Mouse (Mus musculus): ENCODE data around the gene Tob1. TPM values are rescaled to one million over a fixed set of nuclear protein-coding genes. Genes with fewer than 3 reads are reported as not detected.

The Tob1 gene
- polyA plus RNA-seq, 1 experiment from 2014 or later: 37.8 TPM

- Histone ChIP-seq H3K27ac (replicated peaks) (no peak overlapping the region), H3K9ac (no peak overlapping the region), H3K27me3 (no peaks in the 10 kb centered on the region), H3K36me3 (no peaks in the 10 kb centered on the region), H3K9me3 (replicated peaks) (no peaks in the 10 kb centered on the region), H3K4me2 (replicated peaks) (no peak overlapping the region), H3K4me1 (peaks cover 12% of the 10 kb centered on the region), H3K4me3 (replicated peaks) (no peak overlapping the region)
- WGBS: 71% methylated on average over 15 of the region's 15 CpGs
- no peak for ATAC-seq (ENCODE audit: insufficient number of reproducible peaks, low FRiP score, low TSS enrichment, low read depth)
These were observed 33.2 kb upstream of the Tob1 start for GRCm38 (mm10) chr11:94177841-94178585.

GRCm38 (mm10) chr11:94179768-94180167, 31.5 kb upstream of the Tob1 start:
- H3K4me3 ChIP-seq (replicated peaks): no peak overlapping the region
- no peaks in the 10 kb centered on the region for H3K36me3 ChIP-seq
- 6% methylated on average over 1 of the region's 1 CpGs for WGBS
- no peak overlapping the region for H3K4me2 ChIP-seq (replicated peaks)
- H3K27ac ChIP-seq (replicated peaks): no peak overlapping the region
- no peak overlapping the region for H3K9ac ChIP-seq
- no peaks in the 10 kb centered on the region for H3K9me3 ChIP-seq (replicated peaks)
- peaks cover 12% of the 10 kb centered on the region for H3K4me1 ChIP-seq
- ATAC-seq (ENCODE audit: insufficient number of reproducible peaks, low FRiP score, low TSS enrichment, low read depth): no peak
- H3K27me3 ChIP-seq: no peaks in the 10 kb centered on the region

GRCm38 (mm10) chr11:94180194-94180593, 31.1 kb upstream of the Tob1 start:
- no peaks in the 10 kb centered on the region for H3K27me3 ChIP-seq

GRCm38 (mm10) chr11:94181694-94182093, 29.6 kb upstream of the Tob1 start:
- H3K4me1 ChIP-seq: no peaks in the 10 kb centered on the region; the same call in 1 of the 2 replicates
- no peak overlapping the region for H3K9ac ChIP-seq

More at GRCm38 (mm10) chr11:94180194-94180593, 31.1 kb upstream of the Tob1 start:
- H3K9ac ChIP-seq: no peak overlapping the region
- 74% methylated on average over 4 of the region's 4 CpGs for WGBS
- no peak overlapping the region for H3K4me3 ChIP-seq (replicated peaks)
- peaks cover 8% of the 10 kb centered on the region for H3K4me1 ChIP-seq
- H3K27ac ChIP-seq (replicated peaks): no peak overlapping the region
- H3K36me3 ChIP-seq: no peaks in the 10 kb centered on the region
- no peak for ATAC-seq (ENCODE audit: insufficient number of reproducible peaks, low FRiP score, low TSS enrichment, low read depth)
- no peaks in the 10 kb centered on the region for H3K9me3 ChIP-seq (replicated peaks)
- H3K4me2 ChIP-seq (replicated peaks): no peak overlapping the region

GRCm38 (mm10) chr11:94182711-94183110, 28.5 kb upstream of the Tob1 start:
- H3K4me3 ChIP-seq (replicated peaks): no peak overlapping the region
- no peaks in the 10 kb centered on the region; the same call in 1 of the 2 replicates for H3K4me1 ChIP-seq
- H3K27ac ChIP-seq (replicated peaks): no peak overlapping the region
- ATAC-seq (ENCODE audit: insufficient number of reproducible peaks, low FRiP score, low TSS enrichment, low read depth): no peak
- no peak overlapping the region for H3K4me2 ChIP-seq (replicated peaks)
- WGBS: 80% methylated on average over 4 of the region's 4 CpGs
- no peaks in the 10 kb centered on the region for H3K36me3 ChIP-seq
- no peaks in the 10 kb centered on the region for H3K27me3 ChIP-seq
- H3K9me3 ChIP-seq (replicated peaks): no peaks in the 10 kb centered on the region
- H3K9ac ChIP-seq: no peak overlapping the region

More at GRCm38 (mm10) chr11:94181694-94182093, 29.6 kb upstream of the Tob1 start:
- Histone ChIP-seq H3K4me3 (replicated peaks) (no peak overlapping the region), H3K36me3 (no peaks in the 10 kb centered on the region), H3K27me3 (no peaks in the 10 kb centered on the region), H3K9me3 (replicated peaks) (no peaks in the 10 kb centered on the region), H3K4me2 (replicated peaks) (no peak overlapping the region), H3K27ac (replicated peaks) (no peak overlapping the region)
- WGBS: 80% methylated on average over 8 of the region's 8 CpGs
- ATAC-seq (ENCODE audit: insufficient number of reproducible peaks, low FRiP score, low TSS enrichment, low read depth): no peak

GRCm38 (mm10) chr11:94183120-94183519, 28.1 kb upstream of the Tob1 start:
- 86% methylated on average over 5 of the region's 5 CpGs for WGBS
- H3K4me2 ChIP-seq (replicated peaks): no peak overlapping the region
- no peak for ATAC-seq (ENCODE audit: insufficient number of reproducible peaks, low FRiP score, low TSS enrichment, low read depth)
- H3K27me3 ChIP-seq: no peaks in the 10 kb centered on the region
- no peaks in the 10 kb centered on the region for H3K9me3 ChIP-seq (replicated peaks)
- H3K9ac ChIP-seq: no peak overlapping the region
- no peaks in the 10 kb centered on the region for H3K36me3 ChIP-seq
- H3K27ac ChIP-seq (replicated peaks): no peak overlapping the region
- H3K4me1 ChIP-seq: no peaks in the 10 kb centered on the region; the same call in 1 of the 2 replicates
- no peak overlapping the region for H3K4me3 ChIP-seq (replicated peaks)

- Histone ChIP-seq H3K4me1 (no peaks in the 10 kb centered on the region; the same call in 1 of the 2 replicates), H3K27ac (replicated peaks) (no peak overlapping the region), H3K4me3 (replicated peaks) (no peak overlapping the region), H3K9ac (no peak overlapping the region), H3K27me3 (no peaks in the 10 kb centered on the region), H3K9me3 (replicated peaks) (no peaks in the 10 kb centered on the region), H3K4me2 (replicated peaks) (no peak overlapping the region), H3K36me3 (no peaks in the 10 kb centered on the region)
- no peak for ATAC-seq (ENCODE audit: insufficient number of reproducible peaks, low FRiP score, low TSS enrichment, low read depth)
- WGBS: 71% methylated on average over 2 of the region's 2 CpGs
These were observed 27.6 kb upstream of the Tob1 start for GRCm38 (mm10) chr11:94183671-94184070.

- no peaks in the 10 kb centered on the region for H3K9me3 ChIP-seq (replicated peaks)
- H3K4me1 ChIP-seq: no peaks in the 10 kb centered on the region
- 65% methylated on average over 10 of the region's 10 CpGs for WGBS
- H3K4me2 ChIP-seq (replicated peaks): no peak overlapping the region
- H3K4me3 ChIP-seq (replicated peaks): no peak overlapping the region
- no peak overlapping the region for H3K9ac ChIP-seq
- H3K36me3 ChIP-seq: no peaks in the 10 kb centered on the region
- no peak for ATAC-seq (ENCODE audit: insufficient number of reproducible peaks, low FRiP score, low TSS enrichment, low read depth)
- no peak overlapping the region for H3K27ac ChIP-seq (replicated peaks)
- no peaks in the 10 kb centered on the region for H3K27me3 ChIP-seq
These were observed 21.7 kb upstream of the Tob1 start for GRCm38 (mm10) chr11:94189579-94189978.

GRCm38 (mm10) chr11:94190665-94191064, 20.6 kb upstream of the Tob1 start:
- Histone ChIP-seq H3K9me3 (replicated peaks) (no peaks in the 10 kb centered on the region), H3K4me3 (replicated peaks) (no peak overlapping the region), H3K4me1 (no peaks in the 10 kb centered on the region), H3K27ac (replicated peaks) (no peak overlapping the region), H3K4me2 (replicated peaks) (no peak overlapping the region), H3K27me3 (no peaks in the 10 kb centered on the region), H3K36me3 (no peaks in the 10 kb centered on the region), H3K9ac (no peak overlapping the region)
- ATAC-seq (ENCODE audit: insufficient number of reproducible peaks, low FRiP score, low TSS enrichment, low read depth): no peak
- 40% methylated on average over 5 of the region's 5 CpGs for WGBS

GRCm38 (mm10) chr11:94193109-94193508, 18.1 kb upstream of the Tob1 start:
- 67% methylated on average over 2 of the region's 2 CpGs for WGBS
- Histone ChIP-seq H3K4me1 (no peaks in the 10 kb centered on the region), H3K9ac (no peak overlapping the region), H3K9me3 (replicated peaks) (no peaks in the 10 kb centered on the region), H3K27ac (replicated peaks) (no peak overlapping the region), H3K36me3 (no peaks in the 10 kb centered on the region), H3K27me3 (no peaks in the 10 kb centered on the region), H3K4me3 (replicated peaks) (no peak overlapping the region), H3K4me2 (replicated peaks) (no peak overlapping the region)
- no peak for ATAC-seq (ENCODE audit: insufficient number of reproducible peaks, low FRiP score, low TSS enrichment, low read depth)

- Histone ChIP-seq H3K36me3 (no peaks in the 10 kb centered on the region), H3K4me3 (replicated peaks) (no peak overlapping the region), H3K4me1 (no peaks in the 10 kb centered on the region), H3K9ac (no peak overlapping the region), H3K27me3 (no peaks in the 10 kb centered on the region), H3K9me3 (replicated peaks) (no peaks in the 10 kb centered on the region), H3K4me2 (replicated peaks) (no peak overlapping the region), H3K27ac (replicated peaks) (no peak overlapping the region)
- 77% methylated on average over 3 of the region's 3 CpGs for WGBS
- no peak for ATAC-seq (ENCODE audit: insufficient number of reproducible peaks, low FRiP score, low TSS enrichment, low read depth)
These were observed 14.9 kb upstream of the Tob1 start for GRCm38 (mm10) chr11:94196311-94196710.
